Mouse (Mus musculus) testis, adult 2 months (tissue): ENCODE measurements at regions not wholly inside any gene's neighbourhood (a gene's known extent, or its start where the extent isn't known, plus 50 kb on each side); places are given as distances from the start of the nearest gene placed in this dataset.

ENCODE experiments used
- H3K27ac ChIP-seq: fragments of 200-500 bp; 2 replicates; pipeline ENCODE4 v1.5.1; 2012; ENCODE audit warnings: low read depth, low read length; ENCODE audit not compliant: control insufficient read depth, insufficient read depth
- H3K27me3 ChIP-seq: fragments of 200-500 bp; 2 replicates; pipeline ENCODE4 v1.6.1; 2012; ENCODE audit warnings: mild to moderate bottlenecking, low read length, moderate library complexity; ENCODE audit not compliant: control insufficient read depth, insufficient read depth
- H3K36me3 ChIP-seq: fragments of 200-500 bp; 2 replicates; pipeline ENCODE4 v1.6.1; 2012; ENCODE audit warnings: mild to moderate bottlenecking, low read length; ENCODE audit not compliant: control insufficient read depth, insufficient read depth
- H3K4me1 ChIP-seq: fragments of 200-500 bp; 2 replicates; pipeline ENCODE4 v1.6.1; 2012; ENCODE audit warnings: low read length; ENCODE audit not compliant: control insufficient read depth, insufficient read depth
- H3K4me3 ChIP-seq: fragments of 200-500 bp; 2 replicates; pipeline ENCODE4 v1.5.1; 2012; ENCODE audit warnings: low read depth, mild to moderate bottlenecking, low read length, moderate library complexity, mixed read lengths; ENCODE audit not compliant: control insufficient read depth
- CTCF ChIP-seq: fragments of 200-500 bp; IDR thresholded peaks from 2 replicates; pipeline ENCODE4 v1.5.1; 2012; ENCODE audit warnings: low read depth, mild to moderate bottlenecking, inconsistent platforms, low read length, moderate library complexity; ENCODE audit not compliant: control insufficient read depth, insufficient read depth, insufficient replicate concordance
- POLR2A ChIP-seq: fragments of 200-500 bp; IDR thresholded peaks from 2 replicates; pipeline ENCODE4 v1.6.1; 2012; ENCODE audit warnings: low read depth, mild to moderate bottlenecking, inconsistent platforms, low read length, moderate library complexity; ENCODE audit not compliant: control insufficient read depth

- TF ChIP-seq POLR2A (no peak), CTCF (no peak)
- H3K4me1 ChIP-seq: peaks cover 5% of the 10 kb centered on the region
- H3K27me3 ChIP-seq: no peaks in the 10 kb centered on the region
- no peaks in the 10 kb centered on the region for H3K36me3 ChIP-seq
- no peak overlapping the region for H3K4me3 ChIP-seq
- no peak overlapping the region for H3K27ac ChIP-seq
Measured at GRCm38 (mm10) chr15:68412697-68413096, 1912.0 kb upstream of the Lrrc6 start.

DNA sequence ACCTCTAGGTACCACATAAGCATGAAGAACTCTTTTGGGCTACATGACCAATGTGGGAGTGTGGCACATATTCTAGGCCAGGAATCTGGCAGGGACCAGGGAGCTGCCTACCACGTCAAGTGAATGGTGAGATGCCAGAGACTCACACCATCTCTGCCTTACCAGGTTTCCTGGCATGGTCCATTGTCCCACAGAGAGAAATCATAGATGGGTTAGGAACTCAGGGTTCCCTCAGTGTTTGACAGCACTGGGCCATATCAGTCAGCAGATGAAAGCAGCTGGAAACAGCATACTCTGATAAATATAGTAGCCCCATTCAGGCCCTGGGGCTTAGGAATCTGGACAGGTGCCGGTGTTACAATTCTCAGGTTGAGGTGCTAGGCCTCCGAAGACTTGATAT is 1911.4 kb upstream of the Lrrc6 start:
- no peaks in the 10 kb centered on the region for H3K27me3 ChIP-seq
- no peak for TF ChIP-seq CTCF
- TF ChIP-seq POLR2A: no peak
- H3K4me3 ChIP-seq: no peak overlapping the region
- peaks cover 5% of the 10 kb centered on the region for H3K4me1 ChIP-seq
- H3K27ac ChIP-seq: no peak overlapping the region
- H3K36me3 ChIP-seq: no peaks in the 10 kb centered on the region

- Histone ChIP-seq H3K36me3 (no peaks in the 10 kb centered on the region), H3K4me1 (no peaks in the 10 kb centered on the region), H3K27ac (no peak overlapping the region), H3K4me3 (no peak overlapping the region), H3K27me3 (no peaks in the 10 kb centered on the region)
- TF ChIP-seq POLR2A (no peak), CTCF (no peak)
Measured at GRCm38 (mm10) chr15:68403554-68404070, 1902.9 kb upstream of the Lrrc6 start.

DNA sequence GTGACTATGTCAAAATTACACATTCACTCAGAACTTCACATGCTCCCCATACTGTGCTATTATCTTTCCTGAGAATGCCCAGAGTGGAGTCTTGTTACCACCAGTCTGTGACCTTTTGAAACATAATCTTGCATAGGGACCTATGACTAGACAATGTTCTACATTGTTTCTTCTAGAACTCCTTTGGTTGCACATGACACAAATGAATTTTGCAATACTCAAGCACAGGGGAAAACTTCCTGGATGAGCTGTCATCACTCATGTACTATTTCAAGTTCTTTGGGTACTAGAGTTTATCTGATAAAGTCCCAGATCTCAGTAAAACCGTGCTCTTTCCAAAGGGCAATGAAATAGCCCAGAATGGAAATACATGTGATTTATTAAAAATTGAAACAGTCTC is 1901.0 kb upstream of the Lrrc6 start:
- no peak overlapping the region for H3K4me3 ChIP-seq
- no peaks in the 10 kb centered on the region for H3K36me3 ChIP-seq
- H3K4me1 ChIP-seq: no peaks in the 10 kb centered on the region
- H3K27me3 ChIP-seq: no peaks in the 10 kb centered on the region
- TF ChIP-seq POLR2A (no peak), CTCF (no peak)
- H3K27ac ChIP-seq: no peak overlapping the region

DNA sequence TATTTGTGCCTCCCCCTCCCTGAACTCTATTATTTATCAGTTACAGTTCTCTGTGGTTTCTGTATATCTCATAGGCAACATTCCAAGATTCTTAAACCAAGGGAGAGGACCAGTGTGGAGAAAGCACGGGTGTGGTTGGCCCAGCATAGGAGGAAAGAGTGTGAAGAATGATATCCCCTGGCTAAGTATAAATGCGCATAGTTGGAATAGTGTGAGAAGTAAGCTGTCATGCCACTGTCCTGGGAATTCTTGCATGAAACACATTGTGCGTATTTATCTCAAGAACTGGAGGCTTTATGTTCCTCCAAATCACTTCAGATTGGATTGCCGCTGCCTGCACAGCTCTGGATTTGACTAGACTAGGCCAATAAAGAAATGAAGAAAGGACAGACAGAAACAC is 1900.3 kb upstream of the Lrrc6 start:
- H3K4me3 ChIP-seq: no peak overlapping the region
- no peaks in the 10 kb centered on the region for H3K36me3 ChIP-seq
- no peak overlapping the region for H3K27ac ChIP-seq
- no peaks in the 10 kb centered on the region for H3K27me3 ChIP-seq
- TF ChIP-seq POLR2A: no peak
- no peak for TF ChIP-seq CTCF
- H3K4me1 ChIP-seq: no peaks in the 10 kb centered on the region

DNA sequence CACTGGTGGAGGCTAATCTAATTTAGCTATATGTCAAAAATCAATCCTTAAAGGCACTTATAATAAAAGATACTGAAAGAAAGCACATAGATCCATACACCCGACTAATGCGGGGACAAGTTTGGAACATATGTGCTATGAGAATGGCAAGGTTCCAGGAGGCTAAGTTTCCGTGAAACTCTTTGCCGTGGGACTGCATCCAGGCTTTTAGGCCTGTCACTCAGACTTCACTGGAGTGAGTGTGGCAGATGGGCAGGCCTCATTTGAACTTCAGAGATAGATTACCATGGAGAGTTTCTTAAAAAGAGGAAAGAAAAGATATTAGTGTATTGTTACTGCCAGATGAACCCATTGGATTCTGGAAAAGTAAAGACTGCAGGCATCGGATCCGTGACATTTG is 1895.9 kb upstream of the Lrrc6 start:
- H3K27me3 ChIP-seq: no peaks in the 10 kb centered on the region
- H3K4me1 ChIP-seq: no peaks in the 10 kb centered on the region
- no peaks in the 10 kb centered on the region for H3K36me3 ChIP-seq
- H3K27ac ChIP-seq: no peak overlapping the region
- no peak overlapping the region for H3K4me3 ChIP-seq
- TF ChIP-seq CTCF (no peak), POLR2A (no peak)

GRCm38 (mm10) chr15:68394749-68395148 is 1894.0 kb upstream of the Lrrc6 start:
- TF ChIP-seq POLR2A (no peak), CTCF (no peak)
- H3K4me1 ChIP-seq: no peaks in the 10 kb centered on the region
- H3K27me3 ChIP-seq: no peaks in the 10 kb centered on the region
- no peak overlapping the region for H3K27ac ChIP-seq
- H3K4me3 ChIP-seq: no peak overlapping the region
- H3K36me3 ChIP-seq: no peaks in the 10 kb centered on the region

- Histone ChIP-seq H3K36me3 (no peaks in the 10 kb centered on the region), H3K27ac (no peak overlapping the region), H3K4me3 (no peak overlapping the region), H3K27me3 (no peaks in the 10 kb centered on the region), H3K4me1 (no peaks in the 10 kb centered on the region)
- TF ChIP-seq POLR2A (no peak), CTCF (no peak)
Measured at GRCm38 (mm10) chr15:68394157-68394556, 1893.4 kb upstream of the Lrrc6 start.
